Mouse (Mus musculus) midbrain, embryonic 14.5 days (tissue): Measurements from ENCODE around the gene Irgc1. TPM values are rescaled to one million over a fixed set of nuclear protein-coding genes. Genes with fewer than 3 reads are reported as not detected.
A peak's percentile ranks its signal among the peaks of the same experiment; 100 is the strongest.

Experiments used
- ATAC-seq: fragments of 200-750 bp; cut with Nextera tagmentation; 2 replicates; pipeline ENCODE4 v1.8.0; 2017; ENCODE audit warnings: moderate number of reproducible peaks, moderate library complexity; ENCODE audit not compliant: low FRiP score, low TSS enrichment
- DNase-seq: peaks from one replicate; pipeline ENCODE4 v3.0.0-alpha.2; 2015
- H3K27ac ChIP-seq: fragments of 300-500 bp; sonication (generic); replicated peaks from 2 replicates; pipeline ENCODE4 v1.5.1; 2014; ENCODE audit warnings: mild to moderate bottlenecking, low read depth, low read length, moderate library complexity
- H3K27me3 ChIP-seq: fragments of 300-500 bp; sonication (generic); 2 replicates; pipeline ENCODE4 v1.6.1; 2014; ENCODE audit warnings: low read length, control low read depth, mixed read lengths; ENCODE audit not compliant: control insufficient read depth, insufficient read depth
- H3K36me3 ChIP-seq: fragments of 300-500 bp; sonication (generic); 2 replicates; pipeline ENCODE4 v1.6.1; 2014; ENCODE audit warnings: low read length, control low read depth; ENCODE audit not compliant: control insufficient read depth, insufficient read depth
- H3K4me1 ChIP-seq: fragments of 300-500 bp; sonication (generic); 2 replicates; pipeline ENCODE4 v1.6.1; 2014; ENCODE audit warnings: mild to moderate bottlenecking, antibody characterized with exemption, low read length, control low read depth; ENCODE audit not compliant: control insufficient read depth, insufficient read depth
- H3K4me2 ChIP-seq: fragments of 300-500 bp; sonication (generic); 2 replicates; pipeline ENCODE4 v1.6.1; 2014; ENCODE audit warnings: mild to moderate bottlenecking, low read length, moderate library complexity
- H3K4me3 ChIP-seq: fragments of 300-500 bp; sonication (generic); replicated peaks from 2 replicates; pipeline ENCODE4 v1.5.1; 2014; ENCODE audit warnings: low read depth, low read length
- H3K9ac ChIP-seq: fragments of 300-500 bp; sonication (generic); replicated peaks from 2 replicates; pipeline ENCODE4 v1.6.1; 2014; ENCODE audit warnings: mild to moderate bottlenecking, low read length, moderate library complexity
- H3K9me3 ChIP-seq: fragments of 300-500 bp; sonication (generic); 2 replicates; pipeline ENCODE4 v1.6.1; 2016; ENCODE audit warnings: low read length, control low read depth, mixed read lengths; ENCODE audit not compliant: control insufficient read depth
- WGBS: fragments of 180-500 bp; shearing (Covaris S2); extraction: QIAGEN DNeasy Blood & Tissue Kit; methylation state at CpG from one replicate; pipeline ENCODE4 v1.1.7; 2014; 5-methylcytosine and 5-hydroxymethylcytosine counted together
- polyA plus RNA-seq: library from polyadenylated mRNA; unstranded; fragments of >200 nt; fragmentation: Nextera tagmentation; extraction: Ambion mirVana; gene quantifications from 2 replicates; pipeline ENCODE4 v1.2.1, GENCODE M21; 2014

Irgc1 gene
- polyA plus RNA-seq, 1 experiment from 2014 or later: not detected

DNA sequence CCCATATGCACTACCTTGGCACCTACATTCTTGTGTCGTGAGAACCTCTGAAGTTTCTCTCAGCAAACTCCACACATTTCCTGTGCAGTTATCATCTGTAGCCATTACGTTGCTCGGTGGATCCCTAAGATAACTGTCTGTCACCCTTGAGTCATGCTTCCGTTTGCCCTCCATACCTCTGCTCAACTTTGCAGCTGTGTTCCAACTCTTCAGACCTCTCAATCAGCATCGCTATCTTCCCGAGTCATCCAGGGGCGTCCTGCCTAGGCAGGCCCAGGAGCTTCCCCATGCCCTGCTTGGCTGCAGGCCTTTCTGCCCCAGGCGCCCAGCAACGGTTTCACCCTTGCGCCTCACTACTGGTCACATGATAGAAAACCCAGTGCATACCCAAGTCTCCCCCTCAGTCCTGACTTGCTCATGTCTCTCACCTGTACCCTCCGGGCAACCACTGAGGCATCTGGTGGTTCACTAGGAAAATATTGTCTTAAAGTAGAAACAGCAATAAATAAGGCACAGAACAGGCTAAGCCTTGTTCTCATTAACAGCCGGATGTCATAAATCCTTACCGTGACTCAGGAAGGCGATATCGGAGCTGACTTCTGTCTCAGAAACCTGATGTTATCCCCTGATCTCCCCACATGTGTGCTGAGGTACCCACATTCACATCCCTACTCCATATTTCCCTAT is 57.5 kb downstream of the Irgc1 start:
- Histone ChIP-seq H3K27ac (no peak overlapping the region), H3K9ac (no peak overlapping the region), H3K36me3 (no peaks in the 10 kb centered on the region), H3K4me3 (no peak overlapping the region), H3K4me2 (no peak overlapping the region), H3K9me3 (no peaks in the 10 kb centered on the region), H3K27me3 (no peaks in the 10 kb centered on the region), H3K4me1 (no peaks in the 10 kb centered on the region)
- ATAC-seq: no peak
- no peak for DNase-seq
- 89% methylated on average over 15 of the region's 15 CpGs for WGBS

DNA sequence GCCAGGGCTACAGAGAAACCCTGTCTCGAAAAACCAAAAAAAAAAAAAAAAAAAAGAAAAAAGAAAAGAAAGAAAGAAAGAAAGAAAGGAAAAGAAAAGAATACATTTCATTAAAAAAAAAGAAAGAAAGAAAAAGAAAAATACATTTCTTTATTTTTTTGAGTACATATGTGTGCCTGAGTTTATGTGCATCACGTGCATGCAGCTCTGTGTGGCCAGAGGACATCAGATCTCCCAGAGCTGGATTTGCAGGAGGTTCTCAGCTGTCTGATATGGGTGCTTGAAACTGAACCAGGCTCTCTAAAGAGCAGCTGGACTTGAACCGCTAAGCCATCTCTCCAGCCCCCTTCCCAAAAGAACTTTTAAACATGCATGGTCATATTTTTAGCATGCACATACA is 58.0 kb downstream of the Irgc1 start:
- H3K27me3 ChIP-seq: no peaks in the 10 kb centered on the region
- DNase-seq (no peak), ATAC-seq (no peak)
- no peaks in the 10 kb centered on the region for H3K36me3 ChIP-seq
- H3K4me1 ChIP-seq: no peaks in the 10 kb centered on the region
- 78% methylated on average over 3 of the region's 3 CpGs for WGBS
- no peak overlapping the region for H3K4me2 ChIP-seq
- H3K9me3 ChIP-seq: no peaks in the 10 kb centered on the region
- no peak overlapping the region for H3K27ac ChIP-seq
- H3K9ac ChIP-seq: no peak overlapping the region
- no peak overlapping the region for H3K4me3 ChIP-seq

DNA sequence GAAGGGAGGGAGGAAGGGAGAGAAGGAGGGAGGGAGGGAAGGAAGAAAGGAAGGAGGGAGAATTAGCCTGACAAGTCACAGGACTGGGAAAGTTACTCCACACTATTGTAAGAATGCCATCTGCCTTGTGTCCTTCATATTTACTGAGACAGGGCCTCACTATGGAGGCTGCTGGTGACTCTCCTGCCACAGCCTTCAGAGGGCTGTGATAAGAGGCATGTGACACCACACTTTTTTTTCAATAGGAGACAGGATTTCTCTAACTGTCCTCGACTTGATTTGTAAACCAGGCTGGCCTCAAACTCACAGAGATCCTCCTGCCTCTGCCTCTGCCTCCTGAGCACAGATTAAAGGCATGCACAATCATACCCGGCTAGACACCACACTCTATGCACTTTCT is 60.4 kb downstream of the Irgc1 start:
- WGBS: 76% methylated on average over 2 of the region's 2 CpGs
- Histone ChIP-seq H3K4me2 (no peak overlapping the region), H3K27ac (no peak overlapping the region), H3K9ac (no peak overlapping the region), H3K4me1 (no peaks in the 10 kb centered on the region), H3K36me3 (no peaks in the 10 kb centered on the region), H3K27me3 (no peaks in the 10 kb centered on the region), H3K4me3 (no peak overlapping the region), H3K9me3 (no peaks in the 10 kb centered on the region)
- ATAC-seq: no peak
- no peak for DNase-seq

DNA sequence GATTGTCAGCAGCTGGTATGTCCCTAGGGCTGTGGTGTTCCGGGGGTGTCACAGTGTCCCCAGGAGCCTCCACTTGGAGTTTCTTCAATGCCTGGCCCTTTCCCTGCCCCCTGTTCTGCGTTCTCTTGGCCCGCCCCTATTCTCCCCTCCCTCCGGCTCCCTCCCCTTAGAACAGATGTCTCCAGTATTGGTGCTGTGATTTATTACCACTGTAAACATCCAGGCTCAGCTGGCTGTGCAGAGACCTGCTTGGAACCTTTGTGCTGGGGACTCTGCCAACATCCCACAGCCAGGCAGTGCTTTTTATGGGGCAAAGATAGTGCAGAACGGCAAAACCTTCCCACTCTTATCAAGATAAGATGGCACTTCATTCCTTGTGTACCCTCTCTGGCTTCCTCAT is 61.0 kb downstream of the Irgc1 start:
- no peaks in the 10 kb centered on the region for H3K4me1 ChIP-seq
- H3K9ac ChIP-seq: no peak overlapping the region; the same call in 1 of the 2 replicates
- H3K9me3 ChIP-seq: no peaks in the 10 kb centered on the region
- no peaks in the 10 kb centered on the region for H3K27me3 ChIP-seq
- H3K4me3 ChIP-seq: no peak overlapping the region
- no peak overlapping the region for H3K27ac ChIP-seq
- 39% methylated on average over 5 of the region's 5 CpGs for WGBS
- H3K36me3 ChIP-seq: no peaks in the 10 kb centered on the region
- no peak for ATAC-seq
- no peak for DNase-seq
- no peak overlapping the region for H3K4me2 ChIP-seq

DNA sequence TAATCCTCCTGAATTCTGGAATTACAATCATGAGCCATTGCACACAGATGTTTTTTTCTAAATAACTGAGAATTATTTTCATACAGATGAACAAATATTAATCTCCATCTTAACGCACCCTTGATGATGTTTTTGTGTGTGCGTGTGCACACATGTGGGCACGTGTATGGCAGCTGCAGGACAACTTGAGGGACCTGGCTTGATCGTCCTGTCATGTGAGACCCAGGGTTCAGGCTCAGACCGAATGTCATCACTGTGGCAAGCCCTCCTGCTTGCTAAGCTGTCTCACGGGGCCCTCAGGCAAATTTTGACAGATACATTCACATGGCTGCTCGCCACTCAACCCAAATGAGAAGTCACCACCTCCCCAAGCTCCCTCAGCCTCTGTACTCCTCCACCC is 61.6 kb downstream of the Irgc1 start:
- Histone ChIP-seq H3K4me1 (no peaks in the 10 kb centered on the region), H3K9me3 (no peaks in the 10 kb centered on the region), H3K4me2 (no peak overlapping the region), H3K27me3 (no peaks in the 10 kb centered on the region), H3K4me3 (no peak overlapping the region), H3K9ac (no peak overlapping the region), H3K27ac (no peak overlapping the region), H3K36me3 (no peaks in the 10 kb centered on the region)
- DNase-seq: no peak
- 70% methylated on average over 7 of the region's 7 CpGs for WGBS
- no peak for ATAC-seq

DNA sequence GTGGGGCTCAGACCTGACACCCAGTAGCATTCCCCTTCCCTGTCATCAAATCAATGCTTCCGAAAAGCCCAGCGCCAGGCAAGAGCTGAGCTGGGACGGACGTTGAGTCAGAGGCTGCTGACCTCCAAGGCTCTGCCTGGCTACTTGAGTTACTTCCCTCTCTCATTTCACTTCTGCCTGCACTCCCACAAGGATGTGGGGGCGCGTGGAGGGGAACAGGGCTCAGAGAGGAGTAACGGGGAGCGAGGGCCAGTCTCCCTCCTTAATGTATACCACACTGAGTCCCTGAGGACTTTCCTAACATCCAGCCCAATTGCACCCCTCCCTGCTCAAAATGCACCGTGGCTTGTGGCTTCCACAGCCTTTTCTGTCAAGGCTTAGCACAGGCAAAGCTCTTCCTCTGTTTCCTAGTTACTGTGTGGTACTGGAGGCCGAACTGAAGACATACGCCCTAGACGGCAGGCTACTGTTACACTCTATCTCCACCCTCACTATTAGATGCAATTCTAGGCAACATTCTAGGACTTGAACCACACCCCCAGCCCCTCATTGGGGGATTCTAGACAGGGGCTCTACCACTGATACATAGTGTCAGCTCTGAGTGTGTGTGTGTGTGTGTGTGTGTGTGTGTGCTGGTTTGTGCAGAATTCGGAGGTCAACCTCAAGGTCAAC is 62.4 kb downstream of the Irgc1 start:
- H3K9me3 ChIP-seq: no peaks in the 10 kb centered on the region
- no peak overlapping the region for H3K9ac ChIP-seq
- no peaks in the 10 kb centered on the region for H3K4me1 ChIP-seq
- WGBS: 74% methylated on average over 13 of the region's 13 CpGs
- no peak overlapping the region for H3K4me2 ChIP-seq
- no peak overlapping the region for H3K4me3 ChIP-seq
- no peak for ATAC-seq
- DNase-seq: no peak
- no peaks in the 10 kb centered on the region for H3K36me3 ChIP-seq
- no peak overlapping the region for H3K27ac ChIP-seq
- H3K27me3 ChIP-seq: no peaks in the 10 kb centered on the region

DNA sequence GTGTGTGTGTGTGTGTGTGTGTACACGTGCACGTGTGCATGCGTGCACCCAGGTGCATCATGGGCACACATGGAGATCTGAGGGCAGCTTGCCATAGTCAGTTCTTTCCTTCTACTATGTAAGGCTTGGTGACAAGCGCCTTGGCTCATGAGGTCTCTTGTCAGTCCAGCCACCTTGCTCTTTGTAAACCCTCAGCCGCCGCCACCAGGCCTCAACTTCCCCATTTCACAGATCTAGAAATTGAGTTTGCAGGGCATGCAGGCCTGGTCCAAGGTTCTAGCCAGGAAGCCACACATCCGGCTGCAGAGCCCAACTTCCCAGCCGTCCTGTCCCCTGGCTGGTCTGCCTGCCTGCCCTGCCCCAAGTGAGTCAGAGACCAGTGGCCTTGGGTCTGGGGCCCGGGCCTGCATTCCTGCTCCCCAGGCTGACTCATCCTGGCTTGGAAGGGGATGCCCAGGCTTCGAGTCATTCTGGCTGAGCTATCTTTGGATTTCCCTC is 65.0 kb downstream of the Irgc1 start:
- no peak overlapping the region for H3K4me2 ChIP-seq
- H3K9me3 ChIP-seq: no peaks in the 10 kb centered on the region
- no peak overlapping the region for H3K9ac ChIP-seq
- H3K36me3 ChIP-seq: no peaks in the 10 kb centered on the region
- no peaks in the 10 kb centered on the region for H3K4me1 ChIP-seq
- no peak overlapping the region for H3K4me3 ChIP-seq
- no peak for ATAC-seq
- H3K27ac ChIP-seq: no peak overlapping the region
- no peak for DNase-seq
- H3K27me3 ChIP-seq: no peaks in the 10 kb centered on the region
- 83% methylated on average over 10 of the region's 10 CpGs for WGBS

DNA sequence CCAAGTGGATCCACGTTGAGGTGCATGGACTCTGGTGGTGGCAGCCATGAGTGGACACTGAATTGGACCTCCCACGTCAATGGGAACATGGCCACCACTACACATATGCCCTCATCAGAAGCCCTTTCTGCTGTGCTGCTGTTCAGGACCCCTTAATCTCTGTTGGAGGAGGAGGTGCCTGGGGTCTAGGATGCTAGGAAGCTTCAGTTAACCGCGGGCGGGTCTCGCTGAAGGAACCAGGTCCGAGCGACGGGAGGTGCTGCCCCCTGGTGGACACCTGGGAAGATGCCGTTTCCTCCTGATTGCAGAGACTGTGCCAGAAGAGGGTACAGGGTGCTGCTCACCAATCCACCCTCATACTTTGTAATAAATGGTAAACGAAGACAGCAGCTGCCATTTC is 67.3 kb downstream of the Irgc1 start:
- Histone ChIP-seq H3K27me3 (no peaks in the 10 kb centered on the region), H3K4me3 (no peak overlapping the region), H3K9me3 (no peaks in the 10 kb centered on the region), H3K4me2 (peak overlapping the region; percentile 42), H3K36me3 (no peaks in the 10 kb centered on the region), H3K27ac (no peak overlapping the region), H3K4me1 (no peaks in the 10 kb centered on the region), H3K9ac (no peak overlapping the region)
- 8% methylated on average over 11 of the region's 11 CpGs for WGBS
- ATAC-seq (peak; percentile 56; the same call in 1 of the 2 replicates), DNase-seq (peak; percentile 85)

DNA sequence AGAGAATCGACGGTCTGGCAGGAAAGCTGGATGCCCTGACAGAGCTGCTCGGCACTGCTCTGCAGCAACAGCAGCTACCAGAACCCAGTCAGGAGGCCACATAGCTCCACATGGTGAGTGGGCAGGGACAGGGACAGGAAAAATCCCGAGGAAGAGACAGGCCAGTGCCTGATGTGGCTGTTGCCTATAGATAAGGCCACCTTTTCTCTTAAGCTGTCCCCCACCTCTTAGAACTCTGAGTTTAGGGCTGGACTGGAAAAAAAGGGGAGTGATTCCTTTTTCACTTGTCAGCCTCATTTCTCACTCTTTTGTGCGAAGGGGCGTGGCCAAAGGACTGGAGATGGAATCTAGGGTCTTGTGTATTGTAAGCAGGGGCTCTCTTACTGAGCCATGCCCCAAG is 68.0 kb downstream of the Irgc1 start:
- 70% methylated on average over 6 of the region's 6 CpGs for WGBS
- Histone ChIP-seq H3K27ac (no peak overlapping the region), H3K36me3 (no peaks in the 10 kb centered on the region), H3K9ac (no peak overlapping the region), H3K9me3 (no peaks in the 10 kb centered on the region), H3K4me2 (no peak overlapping the region), H3K4me1 (no peaks in the 10 kb centered on the region), H3K27me3 (no peaks in the 10 kb centered on the region), H3K4me3 (no peak overlapping the region)
- DNase-seq (no peak), ATAC-seq (no peak)
